Mouse (Mus musculus) testis, postnatal 10 days (tissue): ENCODE results near the gene Zfp119a.
"Not testable (repeated sequence)": the region's sequence is repeated elsewhere in the genome, so short reads cannot be mapped to it uniquely, and the experiment has no call there.

Experiments used
- DNase-seq: peaks from one replicate; pipeline ENCODE4 v3.0.0; 2021; ENCODE audit warnings: low spot score

Gene Zfp119a

DNA sequence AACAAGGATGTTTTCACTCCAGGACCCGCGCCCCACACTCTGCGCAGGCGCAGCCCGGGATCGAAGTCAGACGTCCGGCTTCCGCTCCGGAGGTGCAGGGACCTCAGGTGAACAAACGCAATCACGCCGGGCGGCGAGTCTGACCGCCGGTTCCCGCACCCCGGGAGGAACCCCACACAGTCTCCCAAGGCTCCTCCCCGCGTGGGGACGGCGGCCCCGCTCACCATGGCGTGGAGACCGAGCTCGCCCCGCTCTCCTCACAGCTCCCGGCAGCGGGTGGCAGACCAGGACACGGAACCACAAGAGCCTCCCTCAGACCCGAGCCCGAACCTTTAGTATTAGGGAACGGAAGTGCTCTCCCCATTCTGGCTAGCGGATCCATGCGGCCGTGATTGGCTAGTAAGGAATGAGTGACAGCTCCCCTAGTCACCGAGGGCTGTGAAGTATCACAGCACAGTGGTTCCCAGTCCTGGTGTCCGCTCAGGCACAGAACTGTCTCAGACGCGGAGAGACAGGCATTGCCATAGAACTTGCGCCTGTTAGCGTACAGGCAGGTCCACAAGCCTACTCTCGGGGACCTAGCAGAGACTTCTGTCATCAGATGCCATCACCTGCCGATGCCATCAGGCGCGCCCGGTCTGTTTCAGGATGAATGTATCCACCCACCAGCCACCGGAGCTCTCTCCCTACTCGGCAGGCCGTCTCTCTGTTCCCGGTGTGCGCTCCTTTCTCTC, at the start of gene Zfp119a:
TSS of gene Zfp119a (minus strand) at position 295 of the 734 bp plus-strand sequence.
- peak; percentile 73 for DNase-seq

DNA sequence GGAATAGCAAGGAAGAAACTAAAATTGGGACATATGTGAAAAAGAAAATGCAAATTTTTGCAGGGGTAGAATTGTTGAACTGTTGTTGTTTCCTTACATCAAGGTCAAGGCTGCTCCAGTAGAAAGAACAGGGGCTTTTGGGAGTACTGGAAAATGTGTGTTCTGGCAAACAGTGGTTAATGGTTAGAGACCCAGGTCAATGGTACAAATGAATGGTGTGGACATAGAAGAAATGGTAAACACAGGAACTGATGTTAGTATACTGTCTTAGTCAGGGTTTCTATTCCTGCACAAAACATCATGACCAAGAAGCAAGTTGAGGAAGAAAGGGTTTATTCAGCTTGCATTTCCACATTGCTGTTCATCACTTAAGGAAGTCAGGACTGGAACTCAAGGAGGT, 27.9 kb upstream of the Zfp119a start:
- DNase-seq: no peak

DNA sequence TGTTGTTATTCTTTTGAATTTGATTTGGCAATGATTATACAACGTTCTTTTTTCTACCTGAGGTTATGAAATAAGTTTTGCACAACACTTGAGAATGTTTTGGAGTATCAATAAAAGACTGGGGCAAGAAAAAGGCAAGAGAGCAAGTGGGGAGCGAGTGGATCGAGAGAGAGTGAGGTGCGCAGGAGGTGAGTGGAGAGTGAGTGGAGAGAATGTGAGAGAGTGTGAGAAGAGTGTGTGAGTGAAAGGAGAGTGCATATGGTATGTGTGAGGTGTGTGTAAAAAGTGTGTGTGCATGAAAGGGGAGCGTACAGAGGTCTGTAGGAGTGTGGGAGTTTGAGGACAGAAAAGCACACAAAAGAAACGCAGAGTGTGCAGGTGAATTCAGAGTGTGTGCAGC, 25.4 kb upstream of the Zfp119a start:
- no peak for DNase-seq

DNA sequence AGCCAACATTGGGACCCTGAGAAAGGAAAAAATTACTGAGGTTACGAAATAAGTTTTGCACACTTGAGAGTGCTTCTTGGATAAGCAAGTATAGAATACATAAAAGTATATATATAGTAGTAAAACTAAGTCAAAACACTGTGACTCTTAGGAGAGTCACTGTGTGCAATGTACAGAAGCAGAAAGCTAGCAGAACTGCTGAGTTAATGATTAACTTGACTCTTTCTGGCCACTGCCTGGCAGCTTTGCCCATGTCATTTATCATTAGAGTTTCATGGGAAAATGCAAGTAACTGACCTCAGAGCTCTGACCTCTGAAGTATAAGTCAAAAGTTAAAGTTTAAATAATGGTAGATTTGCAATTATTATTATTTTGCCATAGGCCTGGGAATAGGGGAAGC, 25.0 kb upstream of the Zfp119a start:
- DNase-seq: no peak

DNA sequence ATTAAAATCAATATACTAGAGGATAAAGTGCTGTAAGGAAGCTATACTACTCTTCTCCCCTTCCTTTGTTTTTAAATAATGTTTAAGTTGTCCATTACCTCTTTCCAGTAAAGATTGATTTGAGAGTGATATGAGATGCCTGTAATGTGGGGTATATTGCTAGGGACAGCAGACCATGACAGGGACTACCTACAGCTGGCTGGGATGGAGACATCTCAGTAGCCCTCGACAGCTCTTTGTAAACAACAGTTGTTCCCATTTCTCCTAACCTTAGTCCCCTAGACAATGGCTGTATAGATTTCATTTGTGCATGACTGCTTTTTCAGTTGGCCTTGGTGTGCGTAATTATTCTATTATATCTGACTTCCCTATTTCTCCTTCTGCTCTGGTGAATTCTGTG, 24.4 kb upstream of the Zfp119a start:
- DNase-seq: no peak

DNA sequence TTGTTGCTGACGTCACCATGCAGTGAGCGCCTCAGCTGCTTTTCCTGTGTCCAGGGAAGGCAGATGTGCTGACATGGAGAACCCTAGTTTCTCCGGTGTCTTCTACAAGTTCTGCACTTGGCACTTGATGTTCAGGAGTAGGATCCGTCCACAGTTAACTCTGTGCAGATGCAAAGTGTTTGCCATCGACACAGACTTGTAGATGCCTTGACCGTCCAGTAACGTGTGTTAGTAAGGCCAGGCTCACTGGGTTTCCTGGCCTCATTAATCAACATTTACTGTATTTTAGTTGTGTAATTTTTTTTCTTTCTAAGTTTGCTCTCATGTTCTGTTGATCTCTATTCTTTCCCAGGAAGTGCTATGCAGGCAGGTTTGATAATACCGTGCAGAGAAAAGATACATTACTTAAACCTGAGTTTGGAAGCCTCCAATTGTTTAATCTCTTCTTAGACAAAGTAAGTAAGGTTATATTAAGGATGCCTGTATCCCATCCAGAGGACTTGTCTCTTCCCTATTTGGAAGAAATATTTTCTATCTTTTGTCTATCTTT, 13.8 kb upstream of the Zfp119a start:
- not testable (repeated sequence) for DNase-seq

DNA sequence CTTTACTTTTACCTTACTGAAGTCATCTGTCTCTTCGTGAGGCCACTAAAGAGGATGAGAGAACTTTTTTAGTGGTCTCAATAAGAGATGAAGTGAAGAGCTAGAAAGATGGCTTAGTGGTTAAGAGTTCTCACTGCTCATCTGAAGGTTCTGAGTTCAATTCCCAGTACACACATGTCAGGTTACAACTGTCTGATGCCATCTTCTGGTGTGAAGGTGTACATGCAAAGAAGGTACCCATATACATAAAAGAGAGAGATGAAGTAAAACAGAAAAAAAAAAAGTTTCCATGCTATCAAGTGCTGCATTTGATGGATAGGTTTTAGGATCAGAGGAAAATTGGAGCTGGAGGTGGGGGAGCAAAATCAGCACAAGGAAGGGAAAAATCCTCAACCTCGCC, 6.2 kb upstream of the Zfp119a start:
- no peak for DNase-seq

DNA sequence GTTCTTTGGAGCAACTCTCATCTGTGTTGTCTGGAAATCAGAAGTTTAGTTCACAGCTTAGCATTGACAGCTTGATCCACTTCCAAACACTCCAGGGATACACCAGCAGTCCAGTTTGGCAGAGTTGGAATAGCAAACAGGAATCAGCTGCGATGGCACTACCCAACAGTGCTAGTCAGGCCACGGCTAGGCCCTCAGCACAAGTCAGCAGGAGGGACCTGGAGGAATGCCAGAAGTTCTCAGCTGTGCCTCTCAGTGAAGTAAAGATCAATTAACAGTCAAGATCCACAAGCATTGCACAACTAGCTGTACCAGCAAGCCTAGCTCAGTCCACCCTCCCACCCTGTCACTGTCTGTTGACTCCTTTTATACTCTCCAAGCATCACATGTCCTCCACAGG, 4.9 kb upstream of the Zfp119a start:
- DNase-seq: no peak

DNA sequence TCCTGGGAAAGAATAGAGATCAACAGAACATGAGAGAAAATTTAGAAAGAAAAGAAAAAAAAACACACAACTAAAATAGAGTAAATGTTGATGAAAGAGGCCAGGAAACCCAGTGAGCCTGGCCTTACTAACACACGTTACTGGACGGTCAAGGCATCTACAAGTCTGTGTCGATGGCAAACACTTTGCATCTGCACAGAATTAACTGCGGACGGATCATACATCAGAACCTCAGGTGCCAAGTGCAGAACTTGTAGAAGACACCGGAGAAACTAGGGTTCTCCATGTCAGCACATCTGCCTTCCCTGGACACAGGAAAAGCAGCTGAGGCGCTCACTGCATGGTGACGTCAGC, 471 bp downstream of the Zfp119a start:
- DNase-seq: not testable (repeated sequence)

DNA sequence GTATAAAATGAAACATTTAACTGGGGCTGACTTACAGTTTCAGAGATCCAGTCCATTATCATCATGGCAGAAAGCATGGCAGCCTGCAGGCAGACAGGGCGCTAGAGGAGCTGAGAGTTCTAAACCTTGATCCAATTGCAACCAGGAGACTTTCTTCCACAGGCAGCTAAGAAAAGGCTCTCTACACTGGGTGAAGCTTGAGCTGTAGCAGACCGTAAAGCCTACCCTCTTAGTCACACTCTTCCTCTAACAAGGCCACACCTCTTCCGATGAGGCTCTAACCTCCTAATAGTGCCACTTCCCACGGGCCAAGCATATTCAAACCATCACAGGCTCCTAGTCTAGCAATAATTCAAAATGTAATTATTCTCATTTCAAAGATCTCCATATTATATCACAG, 1.5 kb downstream of the Zfp119a start:
- DNase-seq: no peak

DNA sequence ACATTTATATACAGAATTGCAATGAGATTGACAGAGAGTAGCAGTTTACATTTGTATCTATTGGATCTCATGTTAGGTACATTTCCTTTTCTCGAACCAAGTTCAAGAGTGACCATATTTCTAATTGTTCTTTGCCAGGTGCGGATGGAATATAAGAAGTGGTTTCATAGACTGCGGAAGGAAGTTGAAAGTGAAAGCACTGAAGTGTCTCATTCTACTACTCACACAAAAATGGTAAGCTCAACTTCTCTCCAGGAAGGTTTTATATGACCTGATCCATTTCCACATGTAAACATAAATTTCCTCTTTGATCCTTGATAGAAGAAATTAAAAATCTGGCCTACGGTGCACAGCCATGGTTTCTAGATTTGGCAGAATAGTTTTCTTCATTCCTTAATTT, 35.7 kb downstream of the Zfp119a start:
- DNase-seq: no peak

DNA sequence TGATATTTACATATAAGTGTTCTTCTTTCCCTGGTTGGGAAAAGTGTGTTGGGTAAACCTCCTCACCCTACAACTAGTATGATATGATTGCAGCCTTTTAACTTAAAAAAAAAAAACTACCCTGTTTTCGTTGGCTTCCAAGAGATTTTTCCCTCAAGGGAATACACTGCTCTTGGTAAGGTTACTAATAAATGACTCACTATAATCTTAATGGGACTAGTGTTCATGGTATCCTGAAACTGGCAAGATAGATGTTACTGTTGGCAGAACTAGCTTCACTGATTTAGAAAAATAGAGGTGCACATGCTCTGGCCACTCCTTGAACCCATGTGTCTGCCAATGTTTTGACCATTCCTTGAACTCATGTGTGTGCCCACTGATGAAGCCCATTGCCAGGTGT, 57.2 kb downstream of the Zfp119a start:
- no peak for DNase-seq

DNA sequence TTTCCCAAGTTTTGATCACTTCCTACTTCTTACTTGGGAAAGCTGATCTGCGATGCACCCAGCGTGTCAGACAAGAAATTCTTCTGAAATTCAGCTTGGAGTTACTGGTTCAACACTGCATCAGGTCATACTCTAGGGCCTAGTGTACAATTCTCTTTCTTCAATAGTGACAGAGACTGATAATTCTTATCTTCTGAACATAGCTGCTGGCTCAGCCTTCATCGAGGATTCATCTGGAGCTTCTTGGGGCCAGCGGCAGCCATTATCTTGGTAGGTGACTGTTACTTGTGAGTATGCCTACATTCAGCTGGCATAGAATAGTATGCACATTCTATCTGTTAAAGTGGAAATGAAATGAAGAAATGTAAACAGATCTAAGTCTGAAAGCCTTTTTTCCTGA, 61.9 kb downstream of the Zfp119a start:
- no peak for DNase-seq
